Mouse (Mus musculus): ENCODE measurements at regions not wholly inside any gene's neighbourhood (a gene's known extent, or its start where the extent isn't known, plus 50 kb on each side); places are given as distances from the start of the nearest gene placed in this dataset.

DNA sequence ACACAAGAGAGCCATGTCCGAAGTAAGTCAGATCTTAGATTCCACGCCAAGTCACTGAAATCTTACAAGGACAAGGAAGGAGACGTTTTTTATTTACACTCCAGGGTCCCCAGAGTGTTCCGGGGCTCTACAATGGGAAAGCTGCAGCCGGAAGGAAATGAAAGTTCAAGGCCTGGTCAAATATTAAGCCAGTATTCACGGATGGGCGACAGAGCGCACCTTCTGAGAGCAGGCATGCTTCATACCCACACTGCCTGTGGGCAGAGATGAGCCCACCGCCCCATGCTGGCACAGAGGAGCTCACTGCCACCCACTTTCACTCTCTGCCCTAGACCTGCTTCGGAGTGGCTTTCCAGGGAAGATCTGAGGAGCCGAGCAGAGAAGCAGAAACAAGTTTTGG lies 92.2 kb downstream of the Sox9 start:
- TF ChIP-seq CTCF (IDR thresholded peaks at IDR 0.05) = no peak
- TF ChIP-seq POLR2A (IDR thresholded peaks at IDR 0.05; ENCODE audit: insufficient read depth, low read depth, low read length) = no peak
